Mouse (Mus musculus): ENCODE results near the gene S100a5.
A peak's percentile ranks its signal among the peaks of the same experiment; 100 is the strongest.

DNA sequence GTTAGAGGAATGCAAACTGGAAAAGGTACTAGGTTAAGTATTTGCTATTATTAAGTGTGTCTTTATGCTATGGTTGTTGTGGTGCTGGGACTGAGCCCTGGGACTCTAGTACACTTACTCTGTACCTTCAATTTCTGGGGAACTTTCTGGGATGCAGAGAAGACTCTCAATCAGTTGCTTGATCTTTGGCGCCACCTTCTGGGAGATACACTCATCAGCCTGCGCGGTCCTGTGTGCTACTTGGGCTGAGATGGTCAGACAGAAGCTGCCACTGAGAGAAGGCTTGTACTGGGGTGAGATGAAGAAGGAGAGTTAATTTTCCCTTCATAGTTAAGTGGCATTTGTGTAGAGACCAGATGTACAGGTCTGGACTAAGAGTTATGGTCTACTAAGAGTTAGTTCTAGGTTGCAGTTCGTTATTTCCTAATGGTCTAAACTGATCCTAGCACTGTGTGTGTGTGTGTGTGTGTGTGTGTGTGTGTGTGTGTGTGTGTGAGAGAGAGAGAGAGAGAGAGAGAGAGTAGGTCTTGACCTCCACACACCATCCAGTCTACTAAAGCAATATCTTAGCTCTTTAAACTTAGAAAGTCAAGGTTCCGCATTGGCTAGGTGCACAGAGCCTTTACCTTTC lies 44.7 kb downstream of the S100a5 start:
- TF ChIP-seq CTCF (IDR thresholded peaks at IDR 0.05; ENCODE audit: borderline replicate concordance, insufficient read depth, low read depth, low read length) (peak; percentile 81), POLR2A (IDR thresholded peaks at IDR 0.05; ENCODE audit: borderline replicate concordance, insufficient read depth, low read length) (no peak)
